Mouse (Mus musculus) embryonic stem cell, embryonic (primary cell): ENCODE data around the gene Ilf3.

ENCODE experiments used
- CTCF ChIA-PET, 4 experiments: fragments of 300-600 bp in 2 of 4; fragments of 350-600 bp in 2 of 4; sonication (Branson Sonifier 250); formaldehyde crosslinking; loops; one replicate each; lab custom pipeline; 2022; ENCODE audit warnings: inconsistent platforms in 2 of 4; lab: Charles Lee
- POLR2A ChIA-PET, 4 experiments: fragments of 300-600 bp in 2 of 4; fragments of 350-600 bp in 2 of 4; sonication (Branson Sonifier 250); formaldehyde crosslinking; loops; one replicate each; lab custom pipeline; 2022; ENCODE audit warnings: antibody characterized with exemption in 4 of 4, inconsistent platforms in 1 of 4; lab: Charles Lee

Gene Ilf3

DNA sequence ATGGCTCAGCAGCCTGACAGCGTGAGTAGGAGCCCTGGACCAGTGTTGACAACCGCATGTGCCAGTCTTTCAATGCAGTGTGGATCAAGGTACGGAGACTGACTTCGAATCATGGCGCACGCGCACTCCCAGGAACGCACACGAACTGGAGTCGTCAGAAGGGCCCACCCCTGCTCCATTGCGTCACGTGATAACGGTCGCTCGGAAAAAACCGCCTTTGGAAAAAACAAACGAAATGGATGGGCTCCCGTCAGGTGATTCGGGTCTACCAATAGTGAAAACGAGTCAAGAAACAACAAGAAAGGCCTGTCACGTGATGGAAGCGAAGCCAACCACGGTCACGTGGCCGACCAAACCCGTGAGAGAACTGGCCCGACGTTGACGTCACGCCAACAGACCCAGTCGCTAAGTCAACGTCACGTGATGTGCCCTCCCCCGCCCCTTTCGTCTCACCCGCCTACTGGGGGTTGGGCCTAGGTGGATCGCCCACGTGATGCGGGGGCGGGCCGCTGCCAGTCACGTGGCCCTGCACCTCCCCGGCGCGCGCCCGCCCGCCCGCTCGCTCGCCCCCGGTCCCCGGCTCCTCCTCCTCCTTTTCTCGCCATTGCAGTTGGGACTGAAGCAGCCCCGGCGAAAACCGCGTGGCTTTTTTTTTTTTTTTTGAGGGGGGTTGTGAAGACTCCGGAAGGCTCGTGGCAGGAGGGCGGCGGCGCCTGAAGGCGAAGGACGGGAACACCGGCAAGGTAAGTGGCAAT, at the start of gene Ilf3:
Ilf3 (plus strand) TSS at position 515 of the 755 bp plus-strand sequence.
- ChIA-PET CTCF (interaction anchor here (0.6 to 2.3 kb wide), 16 partner anchors 10 to 338 kb away, joined by 3 to 36 read pairs (median 4); partner anchors contain the start of genes Carm1 (in 1 of the 4), Icam4 (in 1 of the 4) and Qtrt1 (in 1 of the 4)), POLR2A (interaction anchor here (0.5 to 13.1 kb wide), 35 partner anchors 10 to 715 kb away, joined by 3 to 118 read pairs (median 4); partner anchors contain the start of genes Tmed1 (in 2 of the 4), Ap1m2 (in 1 of the 4), Carm1 (in 1 of the 4) and Cdkn2d (in 1 of the 4))

DNA sequence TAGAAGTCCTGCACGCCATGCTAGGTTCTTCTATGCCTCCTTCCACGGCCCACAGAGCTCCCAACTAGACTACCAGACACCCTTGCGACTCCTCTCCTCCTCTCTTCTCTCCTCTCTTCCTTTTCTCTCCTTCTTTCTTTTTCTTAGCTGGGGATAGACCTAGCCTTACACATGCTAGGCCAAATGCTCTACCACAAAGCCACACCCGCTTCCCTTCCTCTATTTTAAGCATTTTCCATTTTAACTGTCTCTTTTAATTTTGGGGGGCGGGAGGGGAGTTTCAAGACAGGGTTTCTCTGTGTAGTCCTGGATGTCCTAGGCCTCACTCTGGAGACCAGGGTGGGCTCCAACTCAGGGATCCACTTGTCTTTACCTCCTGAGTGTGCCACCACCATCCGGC, 48.9 kb upstream of the Ilf3 start:
- POLR2A ChIA-PET: interaction anchor here in 2 of 4 experiments (0.5 to 1.1 kb wide), 4 partner anchors 16 to 281 kb away, joined by 3 to 6 read pairs (median 6); no protein-coding TSS in a partner anchor
- CTCF ChIA-PET: interaction anchor here in 3 of 4 experiments (0.5 to 0.8 kb wide), 5 partner anchors 9 to 623 kb away, joined by 3 to 6 read pairs (median 6); no protein-coding TSS in a partner anchor

DNA sequence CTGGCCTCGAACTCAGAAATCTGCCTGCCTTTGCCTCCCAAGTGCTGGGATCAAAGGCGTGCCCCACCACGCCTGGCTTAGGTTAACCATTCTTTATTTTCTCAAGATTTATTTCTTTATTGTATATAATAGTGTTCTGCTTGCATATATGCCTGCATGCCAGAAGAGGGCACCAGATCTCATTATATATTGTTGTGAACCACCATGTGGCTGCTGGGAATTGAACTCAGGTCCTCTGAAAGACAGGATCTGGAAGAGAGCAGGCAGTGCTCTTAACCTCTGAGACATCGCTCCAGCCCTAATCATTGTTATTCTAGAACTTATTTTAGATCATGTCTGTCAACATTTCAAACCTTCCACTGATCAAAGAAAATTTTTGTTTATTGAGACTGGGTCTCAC, 48.2 kb upstream of the Ilf3 start:
- ChIA-PET CTCF (interaction anchor here in 1 of 4 experiments (0.6 to 1.7 kb wide), 2 partner anchors 14 to 37 kb away, joined by 3 to 13 read pairs; no protein-coding TSS in a partner anchor), POLR2A (interaction anchor here in 3 of 4 experiments (0.7 to 2.8 kb wide), 7 partner anchors 8 to 441 kb away, joined by 3 to 13 read pairs (median 5); partner anchors contain the start of genes Ap1m2 (in 1 of the 3) and Cdkn2d (in 1 of the 3))

DNA sequence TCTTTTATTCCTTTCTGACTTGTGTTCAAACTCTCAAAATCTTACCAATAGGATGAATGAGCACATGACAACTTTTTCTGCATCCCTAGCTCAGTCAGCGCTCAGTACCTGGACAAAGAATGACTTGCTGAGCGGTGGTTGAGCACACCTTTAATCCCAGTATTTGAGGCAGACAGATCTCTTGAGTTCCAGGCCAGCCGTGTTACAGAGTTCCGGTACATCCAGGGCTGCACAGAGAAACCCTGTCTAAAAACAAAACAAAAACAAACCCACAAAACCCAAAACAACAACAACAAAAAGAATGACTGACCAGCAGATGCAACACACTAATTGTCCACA, 47.4 kb upstream of the Ilf3 start:
- ChIA-PET POLR2A (interaction anchor here in 3 of 4 experiments (0.5 to 2.8 kb wide), 15 partner anchors 9 to 442 kb away, joined by 3 to 13 read pairs (median 5); partner anchors contain the start of genes Ap1m2 (in 1 of the 3), Cdkn2d (in 1 of the 3), Kri1 (in 1 of the 3) and Tmed1 (in 1 of the 3)), CTCF (interaction anchor here (0.5 to 1.7 kb wide), 8 partner anchors 13 to 169 kb away, joined by 3 to 13 read pairs (median 4); no protein-coding TSS in a partner anchor)

DNA sequence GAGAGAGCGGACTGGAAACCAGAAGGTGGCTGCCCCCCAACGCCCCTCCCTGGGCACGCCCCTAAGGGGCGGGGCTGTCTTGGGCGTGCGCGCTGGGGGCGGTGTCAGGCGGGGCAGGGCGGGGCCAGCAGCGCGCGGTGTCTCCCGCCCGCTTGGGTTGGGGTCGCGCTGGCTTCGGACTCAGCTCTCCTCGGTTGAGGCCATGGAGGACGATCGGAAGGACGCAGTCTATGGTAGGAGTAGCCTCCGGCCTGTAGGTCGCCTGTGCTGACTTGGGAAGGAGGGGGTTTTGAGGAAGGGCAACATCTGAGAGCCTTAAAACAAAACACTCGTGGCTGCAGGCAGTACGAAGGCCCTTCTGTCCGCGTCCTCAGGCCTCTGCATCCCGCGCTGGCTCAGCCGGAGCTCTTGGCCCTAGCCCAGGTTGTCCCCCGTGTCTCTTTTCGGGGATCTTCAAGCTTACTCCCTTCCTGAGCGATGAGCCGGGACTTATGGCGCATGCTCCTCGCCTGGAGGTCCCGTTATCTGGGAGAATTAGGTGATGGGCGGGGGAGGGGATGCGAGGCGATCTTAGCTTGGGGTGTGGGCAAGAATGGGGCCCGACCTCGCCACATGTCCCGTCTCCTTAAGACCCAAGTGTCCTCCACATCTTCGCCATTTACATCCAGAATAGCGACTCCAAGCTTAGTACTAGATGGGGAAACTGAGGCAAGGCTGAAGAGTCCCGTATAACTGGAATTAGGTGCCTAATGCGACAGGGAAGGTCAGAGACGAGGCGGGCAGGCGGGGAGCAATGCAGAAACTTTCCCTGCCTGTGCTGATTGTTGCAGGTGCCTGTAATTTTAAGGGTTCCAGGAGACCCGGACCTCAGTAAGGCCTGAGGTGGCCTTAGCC, 46.8 kb upstream of the Ilf3 start, which contains the start of gene Slc44a2:
Slc44a2 (plus strand) TSS at position 80 of the 894 bp plus-strand sequence.
- ChIA-PET POLR2A (interaction anchor here in 3 of 4 experiments (0.5 to 3.2 kb wide), 28 partner anchors 9 to 443 kb away, joined by 3 to 13 read pairs (median 4); partner anchors contain the start of genes Cdkn2d (in 3 of the 3), Ap1m2 (in 1 of the 3), Atg4d (in 1 of the 3) and Gm38431 (in 1 of the 3)), CTCF (interaction anchor here (0.5 to 1.9 kb wide), 12 partner anchors 8 to 313 kb away, joined by 3 to 13 read pairs (median 4); partner anchors contain the start of gene Cdkn2d (in 1 of the 4))

DNA sequence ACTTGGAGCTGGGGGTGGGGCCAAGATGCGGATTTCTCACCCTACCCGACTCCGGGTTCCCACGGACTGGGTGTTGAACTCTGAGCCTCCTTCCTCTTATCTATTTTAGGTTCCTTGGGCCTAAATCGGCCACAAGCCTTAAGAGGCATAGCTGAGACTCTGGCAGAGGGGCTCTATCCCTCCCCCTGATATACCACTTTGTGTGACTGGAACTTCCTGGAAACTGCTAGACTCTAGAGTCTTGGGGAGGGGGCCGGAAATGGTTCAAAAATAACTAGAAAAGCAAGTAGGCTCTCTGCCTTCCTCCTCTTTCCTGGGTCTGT, 46.2 kb upstream of the Ilf3 start:
- CTCF ChIA-PET: interaction anchor here in 2 of 4 experiments (0.7 to 1.9 kb wide), 7 partner anchors 9 to 313 kb away, joined by 3 to 13 read pairs (median 5); partner anchors contain the start of gene Cdkn2d (in 1 of the 2)

DNA sequence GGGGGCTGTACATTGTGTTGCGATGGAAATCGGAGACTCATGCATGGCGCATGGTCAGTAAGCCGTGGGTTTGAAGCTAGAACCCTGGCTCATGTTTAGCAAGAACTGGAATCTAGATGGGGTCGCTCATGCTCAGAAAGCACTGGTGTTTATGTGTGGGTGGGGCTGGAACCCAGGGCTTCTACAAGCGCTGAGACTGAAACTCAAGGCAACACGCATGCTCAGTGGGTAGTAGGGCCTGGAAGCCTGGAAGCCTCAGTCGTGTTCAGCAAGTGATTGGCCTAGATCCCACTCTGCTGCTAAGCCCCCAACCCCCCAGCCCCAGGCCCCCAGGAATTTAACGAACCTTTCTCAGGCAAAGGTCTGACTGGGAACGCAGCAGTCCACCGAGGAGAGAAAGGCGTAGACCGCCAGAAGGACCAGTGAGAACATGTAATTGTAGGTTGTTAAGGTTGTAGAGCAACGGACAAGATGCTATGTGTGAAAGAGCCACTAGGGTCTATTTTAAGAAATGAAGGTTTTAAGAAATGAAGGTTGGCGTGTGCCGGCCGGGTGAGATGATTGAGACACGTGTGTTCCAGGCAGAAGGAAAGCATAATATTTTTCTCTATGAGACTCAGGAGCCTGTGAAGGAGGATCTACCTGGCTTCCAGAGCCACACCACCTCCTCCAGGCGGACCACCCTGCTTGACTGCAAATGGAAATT, 45.3 kb upstream of the Ilf3 start:
- ChIA-PET CTCF (interaction anchor here in 3 of 4 experiments (0.6 to 1.9 kb wide), 4 partner anchors 31 to 224 kb away, joined by 4 to 6 read pairs (median 6); partner anchors contain the start of gene Cdkn2d (in 1 of the 3)), POLR2A (interaction anchor here in 2 of 4 experiments (1.1 to 3.2 kb wide), 10 partner anchors 10 to 140 kb away, joined by 3 to 13 read pairs (median 6); partner anchors contain the start of genes Cdkn2d (in 2 of the 2) and Kri1 (in 1 of the 2))

More for the DNA sequence above, 46.2 kb upstream of the Ilf3 start:
- POLR2A ChIA-PET: interaction anchor here in 3 of 4 experiments (0.8 to 3.2 kb wide), 22 partner anchors 8 to 230 kb away, joined by 3 to 13 read pairs (median 4); partner anchors contain the start of genes Cdkn2d (in 3 of the 3), Ap1m2 (in 1 of the 3), Atg4d (in 1 of the 3) and Gm38431 (in 1 of the 3)

DNA sequence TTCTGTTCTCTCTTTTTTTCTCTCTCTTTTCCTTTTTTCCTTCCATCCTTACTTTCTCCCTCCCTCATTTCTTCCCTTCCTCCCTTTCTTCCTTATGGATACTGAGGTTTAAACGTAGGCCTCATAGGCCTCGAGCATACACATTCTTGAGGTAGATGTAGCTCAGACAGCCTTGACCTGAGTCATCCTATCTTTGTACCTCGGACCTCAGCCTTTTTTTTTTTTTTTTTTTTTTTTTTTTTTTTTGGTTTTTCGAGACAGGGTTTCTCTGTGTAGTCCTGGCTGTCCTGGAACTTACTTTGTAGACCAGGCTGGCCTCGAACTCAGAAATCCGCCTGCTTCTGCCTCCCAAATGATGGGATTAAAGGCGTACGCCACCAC, 44.8 kb upstream of the Ilf3 start:
- ChIA-PET POLR2A (interaction anchor here in 2 of 4 experiments (0.6 to 3.2 kb wide), 9 partner anchors 9 to 133 kb away, joined by 3 to 13 read pairs (median 6); partner anchors contain the start of gene Cdkn2d (in 2 of the 2)), CTCF (interaction anchor here (0.6 to 1.2 kb wide), 12 partner anchors 10 to 437 kb away, joined by 3 to 13 read pairs (median 4); partner anchors contain the start of genes Cdkn2d (in 1 of the 4) and Spc24 (in 1 of the 4))

DNA sequence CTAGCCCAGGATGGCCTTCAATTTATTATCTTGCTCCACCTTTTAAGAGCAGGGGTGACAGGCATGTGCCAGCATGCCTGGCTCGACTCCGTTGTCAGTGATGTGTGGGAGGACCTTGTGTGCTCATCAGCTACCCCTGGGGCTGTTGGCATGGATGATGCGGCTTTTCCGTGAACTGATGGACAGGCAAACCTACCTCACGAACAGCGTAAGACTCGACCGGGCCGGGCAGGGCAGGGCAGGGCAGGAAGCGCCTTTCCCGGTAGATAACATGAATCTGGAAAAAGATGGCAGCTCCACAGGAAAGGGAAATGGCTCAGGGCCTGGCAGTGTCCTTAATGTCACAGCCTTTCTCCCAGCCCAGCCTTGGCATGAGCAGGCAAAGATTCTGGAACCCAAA, 43.4 kb upstream of the Ilf3 start:
- ChIA-PET CTCF (interaction anchor here in 2 of 4 experiments (1.0 to 1.2 kb wide), 2 partner anchors 33 kb away, joined by 3 to 6 read pairs; no protein-coding TSS in a partner anchor), POLR2A (interaction anchor here in 1 of 4 experiments (0.7 to 1.8 kb wide), 6 partner anchors 11 to 400 kb away, joined by 3 to 7 read pairs (median 4); partner anchors contain the start of gene Cdkn2d)

DNA sequence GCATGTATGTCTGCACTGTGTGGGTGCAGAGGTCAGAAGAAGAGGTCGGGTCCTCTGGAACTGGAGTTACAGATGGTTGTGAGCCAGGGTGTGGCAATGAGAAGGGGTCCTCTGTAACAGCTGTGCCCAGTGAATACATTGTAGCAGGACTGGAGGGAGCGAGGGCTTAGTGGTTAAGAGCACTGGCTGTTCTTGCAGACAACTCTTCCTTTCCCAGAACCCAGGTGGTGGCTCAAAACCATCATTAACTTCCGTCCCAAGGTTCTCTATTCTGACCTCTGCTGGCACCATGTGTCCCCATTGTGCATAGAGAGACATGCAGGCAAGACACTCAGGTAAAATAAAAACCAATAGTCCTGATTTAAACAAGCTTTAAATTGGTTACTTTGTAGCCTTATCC, 40.1 kb upstream of the Ilf3 start:
- ChIA-PET POLR2A (interaction anchor here in 3 of 4 experiments (0.6 to 1.8 kb wide), 3 partner anchors 10 to 772 kb away, joined by 3 to 6 read pairs (median 4); no protein-coding TSS in a partner anchor), CTCF (no interaction called here)

DNA sequence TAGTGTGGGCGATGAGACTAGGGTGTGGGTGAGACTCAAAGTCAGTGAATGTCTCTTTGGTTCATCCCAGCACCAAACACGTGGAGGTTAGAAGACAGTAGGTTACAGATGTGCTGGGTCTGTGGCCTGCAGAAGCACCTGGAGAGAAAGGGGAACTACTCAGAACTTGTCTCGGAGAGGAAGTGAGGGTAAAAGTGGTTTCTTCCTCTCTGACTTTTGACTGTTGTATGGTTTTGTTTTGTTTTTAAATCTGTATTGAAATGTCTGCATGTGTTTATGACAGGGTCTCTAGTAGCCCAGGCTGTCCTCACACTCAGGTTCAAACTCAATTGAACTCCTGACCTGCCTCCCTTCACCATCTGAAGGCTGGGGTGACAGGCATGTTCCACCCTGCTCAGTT, 39.6 kb upstream of the Ilf3 start:
- CTCF ChIA-PET: no interaction called here

DNA sequence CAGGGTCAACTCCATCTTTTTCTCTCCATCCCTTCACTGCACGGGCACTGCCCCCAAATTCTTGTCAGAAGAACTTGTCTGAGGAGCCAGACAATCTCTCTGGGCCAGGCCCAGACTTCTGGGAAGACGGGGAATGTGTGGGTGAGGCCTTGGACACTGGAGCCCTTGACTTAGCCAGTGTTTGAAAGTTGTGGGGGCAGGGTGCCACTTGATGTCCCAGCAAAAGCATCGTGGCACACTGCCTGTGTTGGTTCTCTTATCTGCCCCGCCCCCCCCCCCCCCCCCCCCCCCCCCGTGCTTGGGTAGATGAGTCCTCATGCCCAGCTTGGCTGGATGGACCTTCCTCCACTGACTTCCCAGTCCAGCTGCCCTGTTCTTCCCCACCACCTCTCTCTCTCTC, 38.6 kb upstream of the Ilf3 start:
- ChIA-PET POLR2A (interaction anchor here in 3 of 4 experiments (0.6 to 1.8 kb wide), 5 partner anchors 8 to 48 kb away, joined by 3 to 9 read pairs (median 4); partner anchors contain the start of gene Slc44a2 (in 1 of the 3)), CTCF (interaction anchor here in 1 of 4 experiments (1.2 kb wide), 1 partner anchor 10 kb away, joined by 3 read pairs; no protein-coding TSS in a partner anchor)

More for the DNA sequence above, 39.6 kb upstream of the Ilf3 start:
- POLR2A ChIA-PET: interaction anchor here in 3 of 4 experiments (0.6 to 1.8 kb wide), 3 partner anchors 10 to 772 kb away, joined by 3 to 6 read pairs (median 4); no protein-coding TSS in a partner anchor

DNA sequence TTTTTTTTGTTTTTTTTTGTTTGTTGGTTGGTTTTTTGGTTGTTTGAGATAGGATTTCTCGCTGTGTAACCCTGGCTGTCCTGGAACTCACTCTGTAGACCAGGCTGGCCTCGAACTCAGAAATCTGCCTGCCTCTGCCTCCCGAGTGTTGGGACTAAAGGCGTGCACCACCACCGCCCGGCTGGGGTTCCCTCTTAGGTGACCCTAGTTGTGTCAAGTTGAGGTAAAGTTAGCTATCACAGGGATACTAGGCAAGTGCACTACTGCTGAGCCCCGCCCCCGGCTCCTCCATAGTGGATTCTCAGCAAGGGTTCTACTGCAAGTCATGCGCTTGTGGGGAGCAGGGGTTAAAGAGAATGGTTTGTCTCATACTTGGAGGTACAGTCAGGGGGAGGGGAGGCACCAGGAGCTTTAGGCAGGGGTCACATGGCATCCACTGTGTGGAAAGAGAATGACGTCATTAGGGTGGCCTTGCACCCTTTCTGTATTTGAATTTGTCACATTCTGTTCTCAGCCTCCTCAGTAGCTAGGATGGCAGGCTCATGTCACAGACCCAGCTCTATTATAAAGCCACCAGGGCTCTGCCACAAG, 37.9 kb upstream of the Ilf3 start:
- POLR2A ChIA-PET: interaction anchor here in 3 of 4 experiments (0.7 to 1.9 kb wide), 20 partner anchors 9 to 394 kb away, joined by 3 to 9 read pairs (median 4); partner anchors contain the start of genes Slc44a2 (in 2 of the 3), Ap1m2 (in 1 of the 3), Cdkn2d (in 1 of the 3) and Kri1 (in 1 of the 3)
- CTCF ChIA-PET: interaction anchor here (0.6 to 2.1 kb wide), 13 partner anchors 9 to 1074 kb away, joined by 3 to 13 read pairs (median 7); partner anchors contain the start of gene Ap1m2 (in 2 of the 4)

DNA sequence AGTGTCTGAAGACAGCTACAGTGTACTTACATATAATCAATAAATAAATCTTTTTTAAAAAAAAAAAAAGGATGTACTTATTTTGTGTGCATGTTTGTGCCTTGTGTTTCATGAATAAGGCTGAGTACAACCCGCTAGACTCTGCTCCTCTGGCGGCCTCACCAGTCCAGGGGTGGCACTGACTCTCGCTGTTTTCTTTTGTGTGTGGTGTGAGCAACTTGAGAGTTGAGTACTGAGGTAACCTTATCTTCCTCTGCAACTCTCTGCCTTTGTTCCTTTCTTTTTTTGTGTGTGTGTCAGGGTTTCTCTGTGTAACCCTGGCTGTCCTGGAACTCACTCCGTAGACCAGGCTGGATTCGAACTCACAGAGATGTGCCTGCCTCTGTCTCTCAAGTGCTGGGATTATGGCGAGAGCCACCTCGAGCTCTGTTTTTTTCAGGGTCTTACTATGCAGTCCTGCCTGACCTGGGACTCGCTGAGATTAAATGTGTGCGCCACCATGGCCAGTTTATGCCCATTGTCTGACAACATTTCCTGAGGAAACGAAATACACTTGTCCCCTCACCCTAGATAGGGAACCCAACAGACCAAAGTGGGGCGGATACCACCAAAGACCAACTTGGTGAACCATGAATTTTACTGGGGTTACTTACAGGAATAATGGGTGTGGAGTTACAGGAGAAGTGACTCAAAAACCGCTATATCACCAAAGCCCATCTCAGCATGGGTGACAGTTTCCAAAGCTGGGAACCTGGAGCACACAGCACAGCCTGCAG, 36.1 kb upstream of the Ilf3 start:
- ChIA-PET CTCF (interaction anchor here (0.7 to 4.3 kb wide), 11 partner anchors 18 to 126 kb away, joined by 3 to 16 read pairs (median 7); partner anchors contain the start of gene Ap1m2 (in 1 of the 4)), POLR2A (interaction anchor here in 3 of 4 experiments (0.6 to 2.1 kb wide), 12 partner anchors 9 to 127 kb away, joined by 3 to 13 read pairs (median 4); partner anchors contain the start of genes Cdkn2d (in 1 of the 3), Dnm2 (in 1 of the 3) and Kri1 (in 1 of the 3))
